Mouse (Mus musculus): ENCODE results near the gene 4933415A04Rik.

- TF ChIP-seq CTCF (IDR thresholded peaks at IDR 0.05; ENCODE audit: borderline replicate concordance, control insufficient read depth, extremely low read depth, insufficient read depth, low read length, poor library complexity) (no peak), POLR2A (IDR thresholded peaks at IDR 0.05; ENCODE audit: control insufficient read depth, extremely low read depth, insufficient read depth, low read length, poor library complexity) (no peak)
Measured at GRCm38 (mm10) chr11:43608440-43608839, 21.6 kb downstream of the 4933415A04Rik start.

All from thymus, adult 2 months (tissue).